ENCODE assay signal across 11 mouse cellular contexts in the genomic region with DNA sequence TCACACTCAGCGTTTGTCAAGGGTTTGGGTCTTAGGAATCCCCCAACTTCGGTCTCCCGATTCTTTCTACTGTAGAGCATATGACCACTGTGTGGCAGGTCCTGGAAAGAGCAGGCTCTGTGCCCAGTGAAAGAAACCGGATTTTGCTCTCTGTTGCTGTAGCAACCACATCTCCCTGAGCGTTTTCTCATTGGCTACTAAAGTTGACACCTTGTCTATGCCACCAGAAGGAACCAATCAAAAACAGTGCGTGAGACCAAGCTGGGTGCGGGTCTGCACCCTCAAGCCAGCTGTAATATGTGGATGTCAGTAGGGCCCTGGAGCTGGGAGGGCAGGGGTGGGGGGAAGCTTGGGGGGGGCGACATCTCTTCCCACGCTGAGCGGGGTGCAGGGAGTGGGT. TPM values are rescaled to one million over a fixed set of nuclear protein-coding genes. Genes with fewer than 3 reads are reported as not detected.
A peak's percentile ranks its signal among the peaks of the same experiment; 100 is the strongest.
DNase-seq lines count a peak whose midpoint lies in the region; ATAC-seq and TF ChIP-seq lines count a peak whose summit lies in the region.
"Had no signal": no experiment of that assay in that cellular context is flagged by ENCODE, and none has a peak within 500 bp of the region (broad histone marks: within the 10 kb centered on the region; RNA-seq: fewer than 3 reads in every experiment).

No protein-coding gene starts in this region.

- no peaks in the 10 kb centered on the region for H3K4me1 ChIP-seq in lung, embryonic 14.5 days (ENCODE audit: insufficient read depth)
- peaks cover 7% of the 10 kb centered on the region; the same call in 1 of the 2 replicates for H3K4me1 ChIP-seq in embryonic facial prominence, embryonic 13.5 days

- no peak for TF ChIP-seq CTCF in lung, embryonic 14.5 days (IDR thresholded peaks at IDR 0.05; ENCODE audit: low read depth)

- H3K27ac ChIP-seq in lung, embryonic 14.5 days (ENCODE audit: low read depth), result no peak overlapping the region; the same call in 1 of the 2 replicates
- H3K27ac ChIP-seq in embryonic facial prominence, embryonic 13.5 days, result no peak overlapping the region

- H3K9ac ChIP-seq in lung, embryonic 14.5 days, result no peak overlapping the region
- no peak overlapping the region for H3K9ac ChIP-seq in embryonic facial prominence, embryonic 13.5 days

- peak; percentile 86 for ATAC-seq in lung, embryonic 14.5 days (ENCODE audit: insufficient read depth)
- peak; percentile 71 for ATAC-seq in embryonic facial prominence, embryonic 13.5 days (ENCODE audit: insufficient number of reproducible peaks, insufficient read depth, low FRiP score, low TSS enrichment, low read depth)

- H3K4me2 ChIP-seq in lung, embryonic 14.5 days, result peak overlapping the region; percentile 25; the same call in 1 of the 2 replicates
- peak overlapping the region; percentile 35 for H3K4me2 ChIP-seq in embryonic facial prominence, embryonic 13.5 days

- peak; percentile 78 for DNase-seq in lung, embryonic 14.5 days
- no peak for DNase-seq in lung, adult 18-20 months
- peak; percentile 36 for DNase-seq in left cerebral cortex, postnatal 4 days
- peak; percentile 80 for DNase-seq in retina, postnatal 1 day
- DNase-seq in cerebellum, adult 8-10 months, result no peak
- no peak for DNase-seq in cerebellum, postnatal 36 days
- no peak for DNase-seq in adrenal gland, postnatal 14 days
- DNase-seq: heart, adult 11 months; kidney, postnatal 25 days had no signal

- H3K36me3 ChIP-seq in lung, embryonic 14.5 days (ENCODE audit: insufficient read depth), result no peaks in the 10 kb centered on the region
- no peaks in the 10 kb centered on the region for H3K36me3 ChIP-seq in embryonic facial prominence, embryonic 13.5 days
- H3K36me3 ChIP-seq: G1E had no signal

- intact Hi-C loops in left cerebral cortex, postnatal 4 days (cut with DNase I), result no loop called here

- WGBS in lung, embryonic 14.5 days, result 23% methylated on average over 10 of the region's 10 CpGs
- WGBS in embryonic facial prominence, embryonic 13.5 days, result 37% methylated on average over 10 of the region's 10 CpGs

- H3K27me3 ChIP-seq in lung, embryonic 14.5 days (ENCODE audit: insufficient read depth, low read length), result no peaks in the 10 kb centered on the region
- no peaks in the 10 kb centered on the region for H3K27me3 ChIP-seq in embryonic facial prominence, embryonic 13.5 days

- no peak overlapping the region for H3K4me3 ChIP-seq in lung, embryonic 14.5 days (ENCODE audit: low read depth, low read length)
- H3K4me3 ChIP-seq in embryonic facial prominence, embryonic 13.5 days, result no peak overlapping the region

- H3K9me3 ChIP-seq in lung, embryonic 14.5 days (ENCODE audit: low read depth, low read length), result no peaks in the 10 kb centered on the region
- H3K9me3 ChIP-seq in embryonic facial prominence, embryonic 13.5 days, result no peaks in the 10 kb centered on the region
- H3K9me3 ChIP-seq: G1E had no signal

RNA-seq across cellular contexts. Expression of gene Ddit4, which starts 20.6 kb away (rescaled TPM):
- polyA plus RNA-seq in lung, embryonic 14.5 days (2014; fragmentation: Nextera tagmentation; extraction: Ambion mirVana), result 3.0 and 3.5 TPM in 2 replicates
- 86.5 and 93.1 TPM in 2 replicates for polyA plus RNA-seq in embryonic facial prominence, embryonic 13.5 days (2015; fragmentation: Nextera tagmentation; extraction: Ambion mirVana)
- total RNA-seq in left cerebral cortex, postnatal 4 days (2021), result 10 to 100 TPM; 50.6 to 52.2 TPM
- total RNA-seq in adrenal gland, postnatal 14 days (2021), result 70.5 and 103 TPM in 2 replicates

RNA-seq across cellular contexts. Expression of gene Dnajb12, which starts 51.6 kb away (rescaled TPM):
- polyA plus RNA-seq in lung, embryonic 14.5 days (2014; fragmentation: Nextera tagmentation; extraction: Ambion mirVana), result 26.7 and 28.1 TPM in 2 replicates
- polyA plus RNA-seq in embryonic facial prominence, embryonic 13.5 days (2015; fragmentation: Nextera tagmentation; extraction: Ambion mirVana), result 20.5 and 20.7 TPM in 2 replicates
- total RNA-seq in left cerebral cortex, postnatal 4 days (2021), result 10 to 100 TPM; 32.1 to 37.7 TPM
- total RNA-seq in adrenal gland, postnatal 14 days (2021), result 49.5 and 50.6 TPM in 2 replicates

Comparison
In these comparisons a context has a peak if more than half of its experiments do, and no peak if none do; other contexts are left out.
1. DNase-seq: peak in lung, embryonic 14.5 days (single experiment), left cerebral cortex, postnatal 4 days (single experiment) and retina, postnatal 1 day (single experiment); none in lung, adult 18-20 months (0 of 2), cerebellum, adult 8-10 months (single experiment), cerebellum, postnatal 36 days (0 of 2) and adrenal gland, postnatal 14 days (single experiment).